ENCODE assay signal across 13 mouse cellular contexts in the genomic region with DNA sequence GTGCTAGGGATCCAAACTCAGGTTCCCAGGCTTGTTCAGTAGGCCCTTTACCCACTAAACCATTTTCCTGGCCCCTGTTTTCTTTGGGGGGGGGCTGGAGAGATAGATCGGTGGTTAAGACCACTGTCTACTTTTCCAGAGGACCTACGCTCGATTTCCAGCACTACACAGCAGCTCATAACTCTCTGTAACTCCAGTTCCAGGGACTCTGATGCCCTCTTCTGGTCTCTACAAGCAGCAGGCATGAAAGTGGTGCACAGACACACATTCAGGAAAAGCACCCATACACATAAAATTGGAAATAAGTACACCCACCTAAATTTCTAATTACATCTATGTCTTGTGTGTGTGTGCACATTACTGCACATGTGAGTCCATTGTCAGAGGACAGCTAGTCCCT. TPM values are rescaled to one million over a fixed set of nuclear protein-coding genes. Genes with fewer than 3 reads are reported as not detected.
DNase-seq lines count a peak whose midpoint lies in the region; ATAC-seq and TF ChIP-seq lines count a peak whose summit lies in the region.
"Had no signal": no experiment of that assay in that cellular context is flagged by ENCODE, and none has a peak within 500 bp of the region (broad histone marks: within the 10 kb centered on the region; RNA-seq: fewer than 3 reads in every experiment).

No protein-coding gene starts in this region.

- H3K4me3 ChIP-seq in forebrain, postnatal 0 days (ENCODE audit: low read depth, low read length), result no peak overlapping the region
- no peak overlapping the region for H3K4me3 ChIP-seq in forebrain, embryonic 10.5 days
- no peak overlapping the region for H3K4me3 ChIP-seq in hindbrain, embryonic 15.5 days
- no peak overlapping the region for H3K4me3 ChIP-seq in hindbrain, embryonic 11.5 days (ENCODE audit: low read depth, low read length)
- no peak overlapping the region for H3K4me3 ChIP-seq in midbrain, embryonic 16.5 days (ENCODE audit: low read depth, low read length)
- H3K4me3 ChIP-seq in midbrain, embryonic 10.5 days, result no peak overlapping the region
- H3K4me3 ChIP-seq: embryonic facial prominence, embryonic 13.5 days had no signal

- H3K4me1 ChIP-seq in forebrain, postnatal 0 days (ENCODE audit: insufficient read depth), result peaks cover 5% of the 10 kb centered on the region; the same call in 1 of the 2 replicates
- H3K4me1 ChIP-seq in forebrain, embryonic 10.5 days, result peaks cover 37% of the 10 kb centered on the region
- H3K4me1 ChIP-seq in hindbrain, embryonic 15.5 days (replicated peaks), result peaks cover 16% of the 10 kb centered on the region
- H3K4me1 ChIP-seq in hindbrain, embryonic 11.5 days (replicated peaks; ENCODE audit: control insufficient read depth, insufficient read depth, low read length), result no peaks in the 10 kb centered on the region
- H3K4me1 ChIP-seq in midbrain, embryonic 16.5 days (ENCODE audit: control insufficient read depth, insufficient read depth, low read length), result peaks cover 2% of the 10 kb centered on the region; the same call in 1 of the 2 replicates
- peaks cover 18% of the 10 kb centered on the region for H3K4me1 ChIP-seq in midbrain, embryonic 10.5 days

- H3K27me3 ChIP-seq in forebrain, postnatal 0 days (ENCODE audit: insufficient read depth, low read length), result no peaks in the 10 kb centered on the region
- H3K27me3 ChIP-seq in forebrain, embryonic 10.5 days (ENCODE audit: poor library complexity, severe bottlenecking), result no peaks in the 10 kb centered on the region
- no peaks in the 10 kb centered on the region for H3K27me3 ChIP-seq in hindbrain, embryonic 15.5 days
- no peaks in the 10 kb centered on the region for H3K27me3 ChIP-seq in hindbrain, embryonic 11.5 days (ENCODE audit: control insufficient read depth, insufficient read depth, low read length)
- no peaks in the 10 kb centered on the region for H3K27me3 ChIP-seq in midbrain, embryonic 16.5 days (ENCODE audit: control insufficient read depth, insufficient read depth, low read depth, low read length)
- no peaks in the 10 kb centered on the region for H3K27me3 ChIP-seq in midbrain, embryonic 10.5 days (ENCODE audit: low read depth, poor library complexity, severe bottlenecking)
- H3K27me3 ChIP-seq: embryonic facial prominence, embryonic 13.5 days had no signal

- no peak for ATAC-seq in forebrain, postnatal 0 days
- no peak for ATAC-seq in hindbrain, embryonic 15.5 days (ENCODE audit: low FRiP score, low read depth)
- no peak for ATAC-seq in hindbrain, embryonic 11.5 days (ENCODE audit: low FRiP score)
- no peak for ATAC-seq in midbrain, embryonic 16.5 days
- no peak for ATAC-seq in erythroid progenitor cell, adult 5-6 weeks (replicated peaks; ENCODE audit: low FRiP score, poor library complexity, severe bottlenecking)
- ATAC-seq: inflammation-experienced regulatory T-cells, adult 6 months had no signal

- no peak overlapping the region for H3K9ac ChIP-seq in forebrain, postnatal 0 days
- H3K9ac ChIP-seq in hindbrain, embryonic 15.5 days, result no peak overlapping the region
- no peak overlapping the region for H3K9ac ChIP-seq in hindbrain, embryonic 11.5 days (ENCODE audit: low read depth, low read length)
- no peak overlapping the region for H3K9ac ChIP-seq in midbrain, embryonic 16.5 days (ENCODE audit: low read depth, low read length)
- H3K9ac ChIP-seq: embryonic facial prominence, embryonic 13.5 days had no signal

- peak overlapping the region; percentile 54 for H3K27ac ChIP-seq in forebrain, postnatal 0 days (ENCODE audit: low read depth, low read length)
- no peak overlapping the region for H3K27ac ChIP-seq in forebrain, embryonic 10.5 days
- H3K27ac ChIP-seq in hindbrain, embryonic 15.5 days (replicated peaks), result peak overlapping the region; percentile 69
- H3K27ac ChIP-seq in hindbrain, embryonic 11.5 days (ENCODE audit: low read depth, low read length), result no peak overlapping the region
- H3K27ac ChIP-seq in midbrain, embryonic 16.5 days (ENCODE audit: low read length), result peak overlapping the region; percentile 39
- no peak overlapping the region for H3K27ac ChIP-seq in midbrain, embryonic 10.5 days (replicated peaks)

- H3K4me2 ChIP-seq in forebrain, postnatal 0 days (ENCODE audit: low read depth), result no peak overlapping the region
- H3K4me2 ChIP-seq in hindbrain, embryonic 15.5 days, result no peak overlapping the region
- no peak overlapping the region for H3K4me2 ChIP-seq in hindbrain, embryonic 11.5 days (replicated peaks; ENCODE audit: low read depth, low read length)
- no peak overlapping the region for H3K4me2 ChIP-seq in midbrain, embryonic 16.5 days (ENCODE audit: low read length)

- H3K36me3 ChIP-seq in forebrain, postnatal 0 days (ENCODE audit: insufficient read depth), result no peaks in the 10 kb centered on the region
- no peaks in the 10 kb centered on the region for H3K36me3 ChIP-seq in forebrain, embryonic 10.5 days (replicated peaks)
- no peaks in the 10 kb centered on the region for H3K36me3 ChIP-seq in hindbrain, embryonic 15.5 days
- H3K36me3 ChIP-seq in hindbrain, embryonic 11.5 days (ENCODE audit: control insufficient read depth, insufficient read depth, low read length), result no peaks in the 10 kb centered on the region
- H3K36me3 ChIP-seq in midbrain, embryonic 16.5 days (ENCODE audit: control insufficient read depth, insufficient read depth, low read length), result no peaks in the 10 kb centered on the region
- H3K36me3 ChIP-seq in midbrain, embryonic 10.5 days, result no peaks in the 10 kb centered on the region
- H3K36me3 ChIP-seq: embryonic facial prominence, embryonic 13.5 days had no signal

- 99% methylated on average over 3 of the region's 3 CpGs for WGBS in forebrain, postnatal 0 days
- WGBS in forebrain, embryonic 10.5 days, result 94% methylated on average over 3 of the region's 3 CpGs
- 96% methylated on average over 3 of the region's 3 CpGs for WGBS in hindbrain, embryonic 15.5 days
- 99% methylated on average over 3 of the region's 3 CpGs for WGBS in hindbrain, embryonic 11.5 days
- WGBS in midbrain, embryonic 16.5 days, result 98% methylated on average over 3 of the region's 3 CpGs
- WGBS in midbrain, embryonic 10.5 days, result 94% methylated on average over 3 of the region's 3 CpGs

- H3K9me3 ChIP-seq in forebrain, postnatal 0 days (ENCODE audit: low read length), result no peaks in the 10 kb centered on the region
- H3K9me3 ChIP-seq in forebrain, embryonic 10.5 days, result peaks cover 3% of the 10 kb centered on the region; the same call in 1 of the 2 replicates
- H3K9me3 ChIP-seq in hindbrain, embryonic 15.5 days, result no peaks in the 10 kb centered on the region
- no peaks in the 10 kb centered on the region for H3K9me3 ChIP-seq in hindbrain, embryonic 11.5 days (ENCODE audit: control insufficient read depth, low read length)
- no peaks in the 10 kb centered on the region for H3K9me3 ChIP-seq in midbrain, embryonic 16.5 days (replicated peaks; ENCODE audit: control insufficient read depth, low read length, poor library complexity, severe bottlenecking)
- H3K9me3 ChIP-seq in midbrain, embryonic 10.5 days (replicated peaks), result 0 out of 2 replicates have a peak, but pooled peaks cover 3% of the 10 kb centered on the region

- no peak for DNase-seq in forebrain, postnatal 0 days
- DNase-seq in forebrain, embryonic 10.5 days (ENCODE audit: extremely low spot score, low spot score), result no peak
- DNase-seq in hindbrain, embryonic 11.5 days (ENCODE audit: low spot score), result no peak
- DNase-seq in midbrain, embryonic 10.5 days (ENCODE audit: low spot score), result no peak
- DNase-seq: adrenal gland, adult 2 months; adrenal gland, postnatal 25 days; gastrocnemius, postnatal 14 days; kidney, adult 18-20 months had no signal

- TF ChIP-seq CTCF in forebrain, postnatal 0 days (IDR thresholded peaks at IDR 0.05; ENCODE audit: low read depth), result no peak

RNA-seq across cellular contexts. Expression of a gene that starts 42.9 kb away (rescaled TPM):
- 14.8 and 23.1 TPM in 2 replicates for total RNA-seq in forebrain, postnatal 0 days (2014; rRNA removed)
- 14.4 and 18.1 TPM in 2 replicates for polyA plus RNA-seq in forebrain, postnatal 0 days (2015; fragmentation: Nextera tagmentation; extraction: Ambion mirVana)
- 30.1 and 31.4 TPM in 2 replicates for polyA plus RNA-seq in forebrain, embryonic 10.5 days (2016; fragmentation: Nextera tagmentation; extraction: Ambion mirVana)
- 17.9 and 23.5 TPM in 2 replicates for polyA plus RNA-seq in hindbrain, embryonic 15.5 days (2015; fragmentation: Nextera tagmentation; extraction: Ambion mirVana)
- polyA plus RNA-seq in hindbrain, embryonic 11.5 days (2014; fragmentation: Nextera tagmentation; extraction: Ambion mirVana), result 61.0 and 71.4 TPM in 2 replicates
- polyA plus RNA-seq in midbrain, embryonic 16.5 days (2015; fragmentation: Nextera tagmentation; extraction: Ambion mirVana), result 20.1 and 21.2 TPM in 2 replicates
- polyA plus RNA-seq in midbrain, embryonic 10.5 days (2016; fragmentation: Nextera tagmentation; extraction: Ambion mirVana), result 45.0 and 48.4 TPM in 2 replicates
- 2.2 TPM in 1 of 2 replicates, not detected in the other for total RNA-seq in erythroid progenitor cell, adult 5-6 weeks (2015; ENCODE audit: low replicate concordance)
- 0.61 and 0.64 TPM in 2 replicates for total RNA-seq in erythroid progenitor cell, adult 5-6 weeks (2017; ENCODE audit: low replicate concordance)
- polyA plus RNA-seq: inflammation-experienced regulatory T-cells, adult 6 months had no signal

Comparison
In these comparisons a context has a peak if more than half of its experiments do, and no peak if none do; other contexts are left out.
1. H3K27ac ChIP-seq: peak in forebrain, postnatal 0 days (single experiment), hindbrain, embryonic 15.5 days (single experiment) and midbrain, embryonic 16.5 days (single experiment); none in forebrain, embryonic 10.5 days (single experiment), hindbrain, embryonic 11.5 days (single experiment) and midbrain, embryonic 10.5 days (single experiment).